Comparison of ENCODE assay signal across 12 mouse cellular contexts in the genomic region with DNA sequence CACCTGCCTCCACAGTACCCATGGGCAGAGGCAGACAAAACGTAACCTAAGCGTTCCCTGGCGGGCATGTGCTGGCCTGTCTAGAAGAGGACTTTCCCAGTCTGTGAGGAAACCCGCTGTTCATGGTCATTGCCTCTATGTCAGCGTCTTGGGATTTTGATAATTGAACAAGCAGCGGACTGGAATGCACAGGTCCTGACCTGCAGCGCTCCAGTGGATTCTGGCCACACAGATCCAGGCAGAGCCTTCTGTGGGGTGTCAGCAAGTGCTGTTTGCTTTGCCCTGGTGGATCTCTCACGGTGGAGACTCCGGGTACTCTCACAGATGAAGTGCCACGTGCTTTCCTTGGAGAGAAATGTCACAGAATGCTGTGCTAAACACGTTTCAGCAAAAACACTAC. TPM values are rescaled to one million over a fixed set of nuclear protein-coding genes. Genes with fewer than 3 reads are reported as not detected.
DNase-seq lines count a peak whose midpoint lies in the region; ATAC-seq and TF ChIP-seq lines count a peak whose summit lies in the region.
"Had no signal": no experiment of that assay in that cellular context is flagged by ENCODE, and none has a peak within 500 bp of the region (broad histone marks: within the 10 kb centered on the region; RNA-seq: fewer than 3 reads in every experiment).

No protein-coding gene starts in this region.

- no peak for DNase-seq in forebrain, embryonic 11.5 days (ENCODE audit: low spot score)
- peak; percentile 98 for DNase-seq in Patski (ENCODE audit: low read depth, low spot score)
- peak; percentile 8 to 13 for DNase-seq in kidney, adult 8-10 months
- DNase-seq in midbrain, embryonic 14.5 days: peak; percentile 9
- no peak for DNase-seq in cerebellum, adult 11-12 months
- DNase-seq in c-Kit-positive CD71-positive TER-119-positive erythroid progenitor cells, embryonic 14.5 days (ENCODE audit: low spot score): no peak
- no peak for DNase-seq in T-cell, adult 2 months (ENCODE audit: low spot score)
- DNase-seq: heart, postnatal 36 days; layer of hippocampus, adult 9-11 months; liver had no signal

- POLR2A ChIA-PET in Patski (lab: Charles Lee): interaction anchor here (1.2 kb wide), 1 partner anchor 25 kb away, joined by 3 read pairs; no protein-coding TSS in a partner anchor

- no peak overlapping the region for H3K4me2 ChIP-seq in forebrain, embryonic 11.5 days (ENCODE audit: low read depth, low read length, severe bottlenecking)
- no peak overlapping the region for H3K4me2 ChIP-seq in forebrain, embryonic 15.5 days (replicated peaks)
- no peak overlapping the region for H3K4me2 ChIP-seq in midbrain, embryonic 14.5 days (ENCODE audit: low read length)

- H3K27ac ChIP-seq in forebrain, embryonic 11.5 days (ENCODE audit: low read depth, low read length): no peak overlapping the region
- H3K27ac ChIP-seq in forebrain, embryonic 15.5 days (replicated peaks): no peak overlapping the region
- H3K27ac ChIP-seq in midbrain, embryonic 14.5 days (replicated peaks; ENCODE audit: low read depth, low read length): no peak overlapping the region

- TF ChIP-seq CTCF in Patski (IDR thresholded peaks at IDR 0.05): no peak

- H3K4me3 ChIP-seq in forebrain, embryonic 11.5 days (ENCODE audit: low read depth, low read length): no peak overlapping the region
- H3K4me3 ChIP-seq in forebrain, embryonic 15.5 days: no peak overlapping the region
- no peak overlapping the region for H3K4me3 ChIP-seq in midbrain, embryonic 14.5 days (replicated peaks; ENCODE audit: low read depth, low read length)
- H3K4me3 ChIP-seq: megakaryocyte, embryonic 14.5 days had no signal

- no peak for ATAC-seq in forebrain, embryonic 11.5 days (replicated peaks; ENCODE audit: low FRiP score)
- no peak for ATAC-seq in forebrain, embryonic 15.5 days (replicated peaks)
- ATAC-seq in Patski: peak; percentile 96
- ATAC-seq in midbrain, embryonic 14.5 days (ENCODE audit: low FRiP score, low TSS enrichment): no peak

- no peaks in the 10 kb centered on the region for H3K27me3 ChIP-seq in forebrain, embryonic 11.5 days (ENCODE audit: control insufficient read depth, insufficient read depth, low read length)
- no peaks in the 10 kb centered on the region for H3K27me3 ChIP-seq in forebrain, embryonic 15.5 days
- H3K27me3 ChIP-seq in Patski: no peaks in the 10 kb centered on the region
- no peaks in the 10 kb centered on the region for H3K27me3 ChIP-seq in midbrain, embryonic 14.5 days (ENCODE audit: control insufficient read depth, insufficient read depth, low read length)

- CTCF ChIA-PET in Patski (lab: Charles Lee): no interaction called here

- WGBS in forebrain, embryonic 11.5 days: 53% methylated on average over 11 of the region's 11 CpGs
- WGBS in forebrain, embryonic 15.5 days: 63% methylated on average over 11 of the region's 11 CpGs
- 51% methylated on average over 11 of the region's 11 CpGs for WGBS in midbrain, embryonic 14.5 days

- 0 out of 2 replicates have a peak overlapping the region, but pooled peaks have one; percentile 8 for H3K9ac ChIP-seq in forebrain, embryonic 11.5 days (ENCODE audit: low read length)
- H3K9ac ChIP-seq in forebrain, embryonic 15.5 days (replicated peaks): no peak overlapping the region
- H3K9ac ChIP-seq in midbrain, embryonic 14.5 days (replicated peaks; ENCODE audit: low read length): no peak overlapping the region

- H3K36me3 ChIP-seq in forebrain, embryonic 11.5 days (ENCODE audit: control insufficient read depth, insufficient read depth, low read length): no peaks in the 10 kb centered on the region
- H3K36me3 ChIP-seq in forebrain, embryonic 15.5 days: no peaks in the 10 kb centered on the region
- H3K36me3 ChIP-seq in midbrain, embryonic 14.5 days (ENCODE audit: control insufficient read depth, insufficient read depth, low read length): no peaks in the 10 kb centered on the region

- in situ Hi-C loops in Patski (cut with MboI; ENCODE audit: low pct_unique_long_range_greater_than_20kb): no loop called here

- H3K4me1 ChIP-seq in forebrain, embryonic 11.5 days (replicated peaks; ENCODE audit: control insufficient read depth, insufficient read depth, low read length): no peaks in the 10 kb centered on the region
- H3K4me1 ChIP-seq in forebrain, embryonic 15.5 days: no peaks in the 10 kb centered on the region
- no peaks in the 10 kb centered on the region for H3K4me1 ChIP-seq in midbrain, embryonic 14.5 days (ENCODE audit: control insufficient read depth, insufficient read depth, low read length)
- H3K4me1 ChIP-seq: megakaryocyte, embryonic 14.5 days had no signal

- H3K9me3 ChIP-seq in forebrain, embryonic 11.5 days (ENCODE audit: control insufficient read depth, low read length): no peaks in the 10 kb centered on the region
- H3K9me3 ChIP-seq in forebrain, embryonic 15.5 days: no peaks in the 10 kb centered on the region
- no peaks in the 10 kb centered on the region for H3K9me3 ChIP-seq in midbrain, embryonic 14.5 days (ENCODE audit: control insufficient read depth, low read length)

RNA-seq across cellular contexts. Expression of a gene that starts 26.4 kb away (rescaled TPM):
- polyA plus RNA-seq in forebrain, embryonic 11.5 days (2014; fragmentation: Nextera tagmentation; extraction: Ambion mirVana): 5.1 and 5.3 TPM in 2 replicates
- polyA plus RNA-seq in forebrain, embryonic 15.5 days (2015; fragmentation: Nextera tagmentation; extraction: Ambion mirVana): 3.4 and 3.8 TPM in 2 replicates
- 160 TPM for polyA plus RNA-seq in Patski (2021)
- polyA plus RNA-seq in midbrain, embryonic 14.5 days (2014; fragmentation: Nextera tagmentation; extraction: Ambion mirVana): 4.0 and 4.2 TPM in 2 replicates

Comparison
In these comparisons a context has a peak if more than half of its experiments do, and no peak if none do; other contexts are left out.
1. DNase-seq: peak in Patski (single experiment), kidney, adult 8-10 months (2 of 2) and midbrain, embryonic 14.5 days (single experiment); none in forebrain, embryonic 11.5 days (single experiment), cerebellum, adult 11-12 months (single experiment), c-Kit-positive CD71-positive TER-119-positive erythroid progenitor cells, embryonic 14.5 days (single experiment) and T-cell, adult 2 months (single experiment).
2. RNA of a gene that starts 26.4 kb away (polyA plus RNA-seq): 160 TPM in Patski (single experiment); 5.1 to 5.3 TPM in forebrain, embryonic 11.5 days, 4.0 to 4.2 TPM in midbrain, embryonic 14.5 days and 3.4 to 3.8 TPM in forebrain, embryonic 15.5 days; every median in the first group is over 10 times any median in the second.